Mouse (Mus musculus) hematopoietic multipotent progenitor cell, adult 10-12 weeks (in vitro differentiated cells): ENCODE data around the gene Cyp24a1. TPM values are rescaled to one million over a fixed set of nuclear protein-coding genes. Genes with fewer than 3 reads are reported as not detected.

Experiments
- polyA plus RNA-seq: library from polyadenylated mRNA; stranded (reverse); fragments of >175 nt; gene quantifications from 2 replicates; pipeline ENCODE4 v1.2.3, GENCODE M21; 2012; ENCODE audit warnings: low replicate concordance

The Cyp24a1 gene
- not detected in 2 replicates for polyA plus RNA-seq

DNA sequence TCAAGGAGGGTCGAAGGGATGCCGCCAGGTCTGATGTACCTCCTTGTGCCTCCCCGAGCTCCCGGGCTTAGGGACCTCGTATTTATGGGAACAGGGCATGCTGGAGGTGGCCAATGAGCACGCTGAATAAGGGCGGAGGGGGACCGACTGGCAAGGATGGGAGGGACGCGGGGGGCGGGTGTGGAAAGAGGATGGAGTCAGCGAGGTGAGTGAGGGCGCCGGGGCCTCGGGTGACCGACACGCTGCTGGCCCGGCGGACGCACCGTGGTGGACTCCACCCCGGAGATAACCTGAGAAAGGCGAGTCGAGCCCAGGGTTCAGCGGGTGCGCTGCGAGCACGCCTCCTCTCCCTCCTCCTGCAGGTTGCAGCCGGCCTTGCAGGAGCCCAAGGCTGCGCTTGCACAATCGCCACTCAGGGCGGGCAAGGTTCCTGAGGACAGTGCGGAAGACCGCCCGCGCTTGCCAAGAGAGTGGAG is at the start of gene Cyp24a1:
Gene Cyp24a1, minus strand, starts transcription at position 55 of the 476 bp plus-strand sequence.

GRCm38 (mm10) chr2:170496154-170496930 is 603 bp downstream of the Cyp24a1 start, which contains the start of gene Pfdn4:
TSS of gene Pfdn4 (plus strand) at chr2:170496428.

Other genes with a start within 250 kb of the Cyp24a1 start
- gene Bcas1, start 69.3 kb downstream of the Cyp24a1 start, polyA plus RNA-seq = 2.2 and 2.3 TPM in 2 replicates
- gene Pfdn4, start 717 bp downstream of the Cyp24a1 start, polyA plus RNA-seq = 4.6 and 6.9 TPM in 2 replicates
- not detected in 2 replicates for gene 4930470P17Rik, start 104.9 kb upstream of the Cyp24a1 start, polyA plus RNA-seq
- not detected in 2 replicates for gene Dok5, start 234.7 kb upstream of the Cyp24a1 start, polyA plus RNA-seq